Mouse (Mus musculus): ENCODE measurements at regions not wholly inside any gene's neighbourhood (a gene's known extent, or its start where the extent isn't known, plus 50 kb on each side); places are given as distances from the start of the nearest gene placed in this dataset.
"Not testable (repeated sequence)": the region's sequence is repeated elsewhere in the genome, so short reads cannot be mapped to it uniquely, and the experiment has no call there.

GRCm38 (mm10) chr10:85731163-85731562 is 98.1 kb upstream of the Pwp1 start:
- DNase-seq (ENCODE audit: low spot score in 2 of 2): not testable (repeated sequence)

DNA sequence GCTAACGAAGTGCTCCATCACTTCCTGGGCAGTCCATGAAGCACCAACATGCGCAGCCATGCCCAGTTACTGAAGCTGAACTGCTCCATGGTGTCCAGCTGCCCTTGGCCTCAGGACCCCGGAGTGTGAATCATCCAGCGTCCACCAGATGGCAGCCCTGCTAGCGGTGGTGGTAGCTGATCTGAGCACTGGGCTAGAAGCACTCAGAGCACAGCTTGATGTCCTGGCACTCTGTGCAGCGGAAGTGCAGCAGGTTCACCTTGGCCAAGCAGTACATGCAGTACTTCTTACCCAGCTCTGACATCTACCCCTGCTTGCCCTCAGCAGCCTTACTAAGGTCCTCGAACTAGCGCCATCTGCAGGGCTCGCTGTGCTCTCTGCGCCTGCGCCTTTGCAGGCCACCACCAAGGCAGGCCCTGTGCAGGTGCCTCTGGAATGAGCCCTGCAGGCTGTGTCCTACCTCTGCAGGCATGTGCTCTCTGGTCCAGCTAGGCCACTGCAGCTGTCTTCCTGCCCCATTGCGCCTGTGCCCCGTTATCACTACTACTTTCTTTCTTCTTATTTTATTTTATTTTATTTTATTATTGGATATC is 97.4 kb upstream of the Pwp1 start:
- not testable (repeated sequence) for DNase-seq (ENCODE audit: low spot score in 2 of 2)

DNA sequence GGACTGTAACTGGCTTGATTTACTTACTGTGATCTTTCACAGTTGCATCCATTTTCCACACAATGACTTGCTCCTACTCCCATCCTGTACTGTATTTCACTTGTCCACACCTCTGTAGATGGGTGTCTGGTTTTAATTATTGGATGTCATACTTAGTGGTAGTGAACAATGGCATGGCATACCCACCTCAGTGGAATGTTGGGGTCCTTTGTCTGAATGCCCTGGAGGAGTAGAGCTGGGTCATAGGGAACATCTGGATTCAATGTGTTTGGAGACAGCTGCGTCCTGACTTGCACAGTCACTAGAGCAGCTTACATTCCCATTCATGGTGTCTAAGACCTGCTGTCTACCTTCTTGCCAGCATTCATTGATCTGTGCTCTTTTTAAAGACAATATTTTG is 91.5 kb upstream of the Pwp1 start:
- DNase-seq (ENCODE audit: low spot score in 2 of 2): no peak

GRCm38 (mm10) chr10:85739008-85739407 is 90.3 kb upstream of the Pwp1 start:
- no peak for DNase-seq (ENCODE audit: low spot score in 2 of 2)

DNA sequence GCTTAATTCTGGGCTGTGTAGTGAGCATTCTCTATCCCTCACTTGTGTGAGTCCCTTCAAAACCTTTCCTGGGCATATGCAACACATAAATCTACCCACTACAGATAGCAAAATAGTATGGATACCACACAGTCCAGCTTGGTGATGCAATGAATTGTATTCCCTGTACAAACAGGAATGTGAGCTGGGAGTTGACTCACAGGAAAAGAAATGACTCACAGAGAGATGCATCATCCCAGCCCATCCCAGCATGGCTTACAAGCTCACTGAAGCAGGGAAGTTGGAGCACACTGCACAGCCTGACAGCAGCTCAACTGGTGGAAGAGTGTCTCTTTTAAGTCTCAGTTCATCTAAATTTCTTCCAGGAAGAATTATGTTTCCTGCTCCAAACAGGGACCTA is 89.7 kb upstream of the Pwp1 start:
- DNase-seq (ENCODE audit: low spot score in 2 of 2): peak in 1 of 2 experiments; percentile 4

DNA sequence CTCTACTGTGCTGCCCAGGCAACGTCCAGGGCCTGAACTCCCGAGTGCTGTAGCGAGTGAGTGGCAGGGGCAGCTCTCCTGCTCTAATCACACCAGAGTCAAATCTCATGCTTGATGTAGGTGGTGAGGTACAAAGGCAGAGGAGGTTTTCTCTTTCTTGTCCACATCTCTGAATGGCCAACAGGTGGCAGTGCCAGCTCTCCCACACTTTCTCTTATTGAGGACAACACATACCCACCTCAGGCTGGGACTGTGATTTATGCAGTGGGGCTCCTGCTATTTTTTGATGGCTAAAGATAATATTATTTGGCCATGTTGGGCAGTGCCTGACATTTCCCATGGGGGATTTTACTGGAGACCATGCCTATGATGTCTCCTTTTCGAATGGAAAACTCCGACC is 87.3 kb upstream of the Pwp1 start:
- no peak for DNase-seq (ENCODE audit: low spot score in 2 of 2)

GRCm38 (mm10) chr10:85745390-85745789 is 83.9 kb upstream of the Pwp1 start:
- DNase-seq (ENCODE audit: low spot score in 2 of 2): not testable (repeated sequence)

GRCm38 (mm10) chr10:85745818-85746217 is 83.5 kb upstream of the Pwp1 start:
- not testable (repeated sequence) for DNase-seq (ENCODE audit: low spot score in 2 of 2)

DNA sequence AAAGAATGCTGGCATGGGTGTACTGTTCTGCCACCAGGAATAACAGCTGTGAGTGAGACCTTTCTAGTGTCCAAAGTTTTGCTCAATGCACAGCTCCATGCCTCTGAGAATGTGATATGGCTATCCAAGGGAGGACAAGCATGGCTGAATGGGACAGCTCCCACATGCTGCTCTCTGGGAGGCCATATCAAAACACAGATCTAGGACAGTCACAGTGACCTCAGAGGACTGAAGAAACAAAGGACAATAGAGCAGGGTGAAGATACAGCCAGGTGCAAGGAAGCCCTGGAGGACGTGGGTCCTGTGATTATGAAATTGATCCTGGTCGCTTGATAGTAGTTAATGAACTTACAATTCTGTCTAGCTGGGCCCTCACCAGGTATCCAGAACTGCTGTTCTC is 79.7 kb upstream of the Pwp1 start:
- not testable (repeated sequence) for DNase-seq (ENCODE audit: low spot score in 2 of 2)

- DNase-seq (ENCODE audit: low spot score in 2 of 2): no peak
Observed at GRCm38 (mm10) chr10:85775035-85775434, 54.3 kb upstream of the Pwp1 start.
